Mouse (Mus musculus) left cerebral cortex, adult 11 months (tissue): ENCODE results near the gene Ska2.

ENCODE experiments used
- DNase-seq: peaks from one replicate; pipeline ENCODE4 v3.0.0; 2022; ENCODE audit warnings: low spot score

Gene Ska2

DNA sequence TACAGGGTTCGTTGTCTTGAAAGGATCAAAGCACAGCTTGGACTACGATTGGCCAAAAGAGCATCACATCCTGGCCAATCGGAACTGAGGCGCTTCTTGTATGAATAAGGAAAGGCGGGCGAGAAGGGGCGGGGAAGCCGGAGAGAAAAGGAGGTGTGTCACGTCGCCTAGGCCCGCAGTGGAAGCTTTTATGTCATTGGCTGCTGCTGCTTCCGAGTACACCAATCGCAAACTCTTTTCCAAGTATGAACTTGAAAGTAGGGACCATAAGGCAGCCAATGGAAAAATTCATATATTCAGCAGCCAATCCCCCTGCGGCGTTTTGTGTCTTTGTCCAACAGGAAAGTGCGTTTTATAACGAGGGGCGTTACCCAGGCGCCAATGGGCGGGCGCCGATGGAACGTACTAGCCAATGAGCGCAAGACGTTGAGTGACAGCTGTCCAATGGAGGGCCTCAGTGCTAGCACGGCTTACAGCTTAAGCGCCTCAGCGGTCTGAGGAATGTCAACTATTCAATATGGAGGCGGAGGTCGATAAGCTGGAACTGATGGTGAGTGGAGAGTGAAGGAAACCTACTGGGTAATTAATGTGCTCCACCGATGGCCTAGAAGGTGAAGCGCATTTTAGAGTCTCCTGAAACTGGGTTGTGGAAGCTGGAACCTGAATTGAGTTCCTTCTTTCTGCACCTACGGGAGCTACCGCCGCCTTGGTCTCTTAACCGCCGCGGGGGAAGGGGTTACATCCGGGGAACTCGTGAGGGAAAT is at the start of gene Ska2:
Gene Ska2, plus strand, starts transcription at position 480 of the 764 bp plus-strand sequence.
- peak; percentile 98 for DNase-seq

- DNase-seq = no peak
Measured at GRCm38 (mm10) chr11:87060410-87060809, 48.6 kb upstream of the Ska2 start.

DNA sequence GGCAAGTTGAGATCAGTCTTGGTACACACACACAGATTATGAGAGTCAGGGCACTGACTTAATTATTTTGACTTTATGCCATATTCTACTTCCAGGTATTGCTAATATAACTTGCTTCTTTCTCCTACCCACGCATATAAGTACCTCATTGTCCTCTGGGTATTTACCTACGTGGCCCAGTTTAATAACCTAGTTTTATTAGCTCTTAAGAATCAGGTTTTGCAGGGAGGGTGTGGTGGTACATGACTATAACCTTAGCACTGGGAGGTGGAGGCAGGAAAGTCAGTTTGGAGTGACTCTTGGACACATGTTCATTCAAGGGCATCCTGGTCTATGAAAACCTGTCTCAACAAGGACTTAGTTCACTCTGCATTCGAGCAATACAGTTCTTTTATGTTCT is 46.9 kb upstream of the Ska2 start:
- no peak for DNase-seq

DNA sequence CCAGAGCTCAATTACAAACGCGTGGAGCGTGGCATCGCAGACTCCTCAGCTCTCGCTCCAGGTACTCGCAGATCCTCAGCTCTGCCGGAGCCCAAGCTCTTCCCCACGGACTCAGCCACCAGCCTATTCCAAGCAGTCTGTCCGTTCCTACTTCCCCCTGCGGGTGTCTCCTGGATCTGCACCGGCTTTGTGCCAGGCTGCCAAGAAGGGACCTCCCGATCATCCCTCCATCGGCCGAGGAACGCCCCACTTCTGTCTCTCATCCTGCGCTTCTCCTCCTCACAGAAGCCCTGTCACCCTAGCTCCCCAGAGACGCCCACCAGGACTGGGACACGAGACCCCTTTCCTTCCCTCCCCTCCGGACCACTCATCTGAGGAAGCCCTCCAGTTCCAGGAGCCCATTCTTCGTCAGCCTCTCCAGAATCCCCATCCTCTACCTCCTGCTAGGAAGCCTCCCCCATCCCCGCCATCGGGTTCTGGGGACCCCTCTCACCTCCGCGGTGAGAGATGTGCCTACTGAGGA is 35.6 kb upstream of the Ska2 start:
- peak; percentile 75 for DNase-seq

- peak; percentile 80 for DNase-seq
Measured at GRCm38 (mm10) chr11:87073866-87074440, 35.1 kb upstream of the Ska2 start, which contains the start of gene Gdpd1. TSS of gene Gdpd1 (minus strand) at chr11:87074062.

- no peak for DNase-seq
Measured at GRCm38 (mm10) chr11:87083712-87084111, 25.3 kb upstream of the Ska2 start.

GRCm38 (mm10) chr11:87085461-87085860 is 23.6 kb upstream of the Ska2 start:
- DNase-seq = no peak

GRCm38 (mm10) chr11:87086290-87086984 is 22.6 kb upstream of the Ska2 start, which contains the start of gene Smg8:
TSS of gene Smg8 (minus strand) at chr11:87086774.
- DNase-seq = peak; percentile 64

DNA sequence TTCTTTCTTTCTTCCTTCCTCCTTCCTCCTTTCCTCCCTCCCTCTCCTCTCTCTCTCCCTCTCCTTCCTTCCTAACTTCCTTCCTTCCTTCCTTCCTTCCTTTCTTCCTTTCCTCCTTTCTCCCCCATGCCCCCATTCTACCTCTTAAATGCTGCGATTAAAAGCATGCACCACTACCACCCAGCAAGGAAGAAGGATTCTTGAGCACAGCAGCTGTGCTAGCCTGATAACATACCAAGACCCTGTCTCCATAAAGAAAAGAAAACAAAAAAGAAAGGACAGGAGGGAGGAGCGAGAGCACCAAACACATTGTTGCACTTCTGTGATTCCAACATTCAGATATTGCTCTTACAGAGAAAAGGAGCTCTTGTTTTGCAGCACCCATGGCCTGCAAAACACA is 21.9 kb upstream of the Ska2 start:
- DNase-seq = no peak

DNA sequence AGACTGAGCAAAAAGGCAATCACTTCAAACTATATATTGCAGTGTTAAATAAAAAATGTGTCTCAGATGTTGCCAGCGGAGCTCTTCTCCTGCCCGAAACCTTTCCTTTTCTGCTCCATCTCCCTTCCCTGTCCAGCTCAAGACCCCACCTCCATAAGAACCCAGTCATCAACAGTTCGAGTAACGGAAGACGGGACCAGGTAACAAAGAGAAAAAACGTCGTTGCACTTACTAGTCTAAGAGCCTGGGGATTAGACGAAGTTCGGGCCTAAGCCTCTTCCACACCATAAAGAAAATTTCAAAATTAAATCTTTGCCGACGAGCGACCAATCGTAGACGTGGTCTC is 652 bp upstream of the Ska2 start, which contains the start of gene Prr11:
Gene Prr11, minus strand, starts transcription at position 300 of the 346 bp plus-strand sequence.
- no peak for DNase-seq

- no peak for DNase-seq
Measured at GRCm38 (mm10) chr11:87109519-87110171, 611 bp downstream of the Ska2 start.

- DNase-seq = no peak
Measured at GRCm38 (mm10) chr11:87110172-87110909, 1.3 kb downstream of the Ska2 start.

- no peak for DNase-seq
Measured at GRCm38 (mm10) chr11:87121864-87122263, 12.8 kb downstream of the Ska2 start.

DNA sequence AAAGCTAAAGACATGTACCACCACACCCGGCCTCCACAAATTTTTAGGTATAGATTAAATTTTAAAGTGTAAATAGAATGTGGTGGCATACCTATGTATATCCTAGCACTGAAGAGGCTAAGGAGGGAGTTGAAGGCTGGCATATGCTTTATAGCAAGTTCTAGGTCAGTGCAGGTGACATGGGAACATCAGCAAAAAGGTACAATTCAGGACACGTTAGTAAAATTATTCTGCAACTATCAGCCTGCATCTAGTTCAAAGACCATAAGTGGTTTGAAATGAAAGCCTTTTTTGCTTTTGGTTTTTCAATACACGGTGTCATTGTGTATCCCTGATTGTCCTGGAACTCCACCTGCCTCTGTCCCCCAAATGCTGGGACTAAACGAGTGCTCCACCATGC is 16.5 kb downstream of the Ska2 start:
- DNase-seq = no peak

DNA sequence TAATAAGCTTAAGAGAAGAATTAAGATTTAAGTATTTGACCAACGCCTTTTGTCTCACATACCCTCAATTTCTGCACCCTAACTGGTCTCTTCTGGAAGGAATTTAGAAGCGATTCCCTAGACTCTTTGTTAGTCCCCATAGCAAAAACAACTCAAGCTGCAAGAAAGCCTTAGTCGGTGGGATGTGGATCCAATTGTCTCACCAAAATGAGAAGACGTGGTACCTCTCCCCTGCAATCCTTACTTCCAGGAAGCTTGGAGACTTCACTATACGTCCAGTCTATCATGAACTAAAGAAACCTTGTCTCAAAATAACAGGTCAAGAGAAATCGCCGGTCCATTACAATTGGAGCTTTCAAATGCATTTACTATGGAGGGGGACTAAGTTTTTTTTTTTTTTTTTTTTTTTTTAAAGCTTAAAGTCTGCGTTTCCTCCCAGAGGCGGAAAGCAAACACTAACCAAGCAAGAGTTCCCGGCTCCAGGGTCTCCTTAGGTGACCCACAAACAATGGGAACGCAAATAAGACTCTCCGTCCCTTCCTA is 17.3 kb downstream of the Ska2 start:
- DNase-seq = no peak

- DNase-seq = peak; percentile 82
Measured at GRCm38 (mm10) chr11:87126824-87127816, 18.1 kb downstream of the Ska2 start, which contains the start of gene Trim37. TSS of gene Trim37 (plus strand) at chr11:87127077.

DNA sequence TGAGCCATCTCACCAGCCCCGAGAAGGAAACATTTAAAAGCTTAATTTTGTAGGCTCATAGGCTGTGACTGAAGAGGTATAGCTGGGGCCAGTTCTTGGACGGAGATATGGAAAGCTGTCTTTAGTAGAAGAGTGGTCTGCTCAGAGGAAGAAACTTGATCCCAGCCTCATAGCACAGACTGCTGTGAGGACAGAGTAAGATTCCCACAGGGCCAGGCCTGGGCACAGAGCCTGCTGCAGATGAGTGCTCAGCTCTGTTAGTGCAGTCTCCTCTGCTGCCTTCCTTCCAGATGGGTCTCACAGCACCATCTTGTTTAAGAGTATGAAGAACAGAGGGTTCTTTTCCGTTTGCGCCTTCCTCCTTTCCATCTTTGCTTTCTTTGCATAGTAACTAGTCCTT is 27.2 kb downstream of the Ska2 start:
- DNase-seq = no peak

- DNase-seq = no peak
Measured at GRCm38 (mm10) chr11:87158012-87158411, 49.0 kb downstream of the Ska2 start.

DNA sequence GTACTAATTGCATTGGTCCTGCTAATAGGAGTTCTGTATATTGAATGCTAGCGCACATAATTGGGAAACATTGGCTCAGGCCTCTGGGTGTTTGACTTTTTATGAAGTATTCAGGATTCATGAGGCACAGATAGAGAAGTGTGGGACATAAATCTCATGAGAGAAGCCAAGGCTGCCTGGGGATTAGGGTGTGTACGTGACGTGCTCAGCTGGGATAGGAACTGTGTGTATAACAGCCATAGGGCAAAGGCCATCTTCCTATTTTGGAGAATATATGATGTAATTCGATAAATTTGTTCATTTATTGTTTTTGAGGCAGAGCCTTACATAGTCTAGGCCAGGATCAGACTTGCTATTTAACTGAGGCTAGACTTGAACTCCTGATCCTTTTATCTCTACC is 53.7 kb downstream of the Ska2 start:
- DNase-seq = no peak

DNA sequence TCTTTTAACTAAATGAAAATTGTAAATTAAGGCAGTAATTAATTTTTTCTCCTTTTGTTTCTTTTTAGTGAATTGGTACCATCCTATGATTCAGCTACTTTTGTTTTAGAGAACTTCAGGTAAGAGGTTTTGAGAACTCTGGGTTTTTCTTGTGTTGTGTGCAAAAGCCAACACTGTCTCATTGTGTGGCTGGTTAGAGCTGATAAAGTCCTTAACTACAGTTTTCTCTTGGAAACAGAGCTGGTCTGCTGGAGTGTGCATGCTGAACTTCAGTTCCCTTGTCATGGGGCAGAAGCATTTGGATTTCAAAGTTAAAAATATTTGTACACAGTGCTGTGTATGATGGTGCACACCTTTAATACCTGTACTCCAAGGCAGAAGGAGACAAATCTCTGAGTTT is 54.7 kb downstream of the Ska2 start:
- DNase-seq = no peak
